Mouse (Mus musculus) cerebellum, adult 2 months (tissue): ENCODE measurements around the gene Plcd4. TPM values are rescaled to one million over a fixed set of nuclear protein-coding genes. Genes with fewer than 3 reads are reported as not detected.
A peak's percentile ranks its signal among the peaks of the same experiment; 100 is the strongest.
"Not testable (repeated sequence)": the region's sequence is repeated elsewhere in the genome, so short reads cannot be mapped to it uniquely, and the experiment has no call there.

Source experiments
- DNase-seq, 2 experiments: peaks; one replicate each; pipeline ENCODE4 v3.0.0; 2021
- H3K27ac ChIP-seq: fragments of 200-500 bp; 2 replicates; pipeline ENCODE4 v1.5.1; 2012; ENCODE audit warnings: low read length, control low read depth, inconsistent platforms; ENCODE audit not compliant: insufficient read depth
- H3K27me3 ChIP-seq: fragments of 200-500 bp; 2 replicates; pipeline ENCODE4 v1.6.1; 2012; ENCODE audit warnings: inconsistent platforms, mild to moderate bottlenecking, low read length, moderate library complexity; ENCODE audit not compliant: control insufficient read depth, insufficient read depth
- H3K4me1 ChIP-seq: fragments of 200-500 bp; 2 replicates; pipeline ENCODE4 v1.6.1; 2011; ENCODE audit warnings: low read length; ENCODE audit not compliant: control insufficient read depth, insufficient read depth
- H3K4me3 ChIP-seq: fragments of 200-500 bp; replicated peaks from 2 replicates; pipeline ENCODE3; 2011; ENCODE audit warnings: mild to moderate bottlenecking, low read depth, low read length, control low read depth; ENCODE audit not compliant: insufficient read depth
- CTCF ChIP-seq: fragments of 200-500 bp; IDR thresholded peaks from 2 replicates; pipeline ENCODE4 v1.5.1; 2011; ENCODE audit warnings: low read depth, mild to moderate bottlenecking, control low read depth, low read length, moderate library complexity, borderline replicate concordance; ENCODE audit not compliant: insufficient read depth
- POLR2A ChIP-seq: fragments of 200-500 bp; IDR thresholded peaks from 2 replicates; pipeline ENCODE4 v1.6.1; 2011; ENCODE audit warnings: low read length, control low read depth, borderline replicate concordance; ENCODE audit not compliant: insufficient read depth
- WGBS: fragments of 180-500 bp; shearing (Covaris S2); methylation state at CpG from one replicate; pipeline ENCODE4 v1.1.7; 2018; 5-methylcytosine and 5-hydroxymethylcytosine counted together
- polyA plus RNA-seq: library from polyadenylated mRNA; depleted of rRNA; stranded (reverse); fragments of >200 nt; gene quantifications from 2 replicates; pipeline ENCODE4 v1.2.3, GENCODE M21; 2012; rRNA removed

The Plcd4 gene
- polyA plus RNA-seq, result 28.1 and 29.0 TPM in 2 replicates

GRCm38 (mm10) chr1:74542451-74542961 lies at the start of gene Plcd4:
Plcd4 (plus strand) TSS chr1:74542888.
- Histone ChIP-seq H3K4me1 (peaks cover 12% of the 10 kb centered on the region; the same call in 1 of the 2 replicates), H3K4me3 (peak within 1 kb of the TSS; percentile 76), H3K27ac (peak within 1 kb of the TSS; percentile 86), H3K27me3 (no peaks in the 10 kb centered on the region)
- DNase-seq, result peak; percentile 69 to 79
- TF ChIP-seq POLR2A (no peak), CTCF (no peak)
- 0% methylated on average over 6 of the region's 6 CpGs for WGBS

GRCm38 (mm10) chr1:74501106-74501505 lies 41.6 kb upstream of the Plcd4 start:
- Histone ChIP-seq H3K4me1 (no peaks in the 10 kb centered on the region), H3K27ac (no peak overlapping the region), H3K27me3 (no peaks in the 10 kb centered on the region), H3K4me3 (no peak overlapping the region)
- WGBS, result 64% methylated on average over 1 of the region's 1 CpGs
- TF ChIP-seq CTCF (no peak), POLR2A (no peak)
- no peak for DNase-seq

GRCm38 (mm10) chr1:74505393-74505720 lies 37.3 kb upstream of the Plcd4 start:
- H3K4me3 ChIP-seq, result peak overlapping the region; percentile 79
- no peaks in the 10 kb centered on the region for H3K27me3 ChIP-seq
- WGBS, result under 1% methylated on average over 22 of the region's 22 CpGs
- DNase-seq, result no peak
- H3K27ac ChIP-seq, result no peak overlapping the region
- H3K4me1 ChIP-seq, result no peaks in the 10 kb centered on the region
- TF ChIP-seq CTCF (no peak), POLR2A (no peak)

- peak within 1 kb of the TSS; percentile 79 for H3K4me3 ChIP-seq
- under 1% methylated on average over 64 of the region's 64 CpGs for WGBS
- TF ChIP-seq CTCF (no peak), POLR2A (peak; percentile 90)
- H3K27me3 ChIP-seq, result no peaks in the 10 kb centered on the region
- DNase-seq, result peak; percentile 100
- H3K27ac ChIP-seq, result peak within 1 kb of the TSS; percentile 3; the same call in 1 of the 2 replicates
- H3K4me1 ChIP-seq, result no peaks in the 10 kb centered on the region
Observed at GRCm38 (mm10) chr1:74505721-74506464, 36.8 kb upstream of the Plcd4 start, which contains the start of gene Cnot9. Cnot9 (plus strand) TSS chr1:74506058.

- Histone ChIP-seq H3K4me1 (no peaks in the 10 kb centered on the region), H3K4me3 (peak overlapping the region; percentile 79), H3K27ac (peak overlapping the region; percentile 3; the same call in 1 of the 2 replicates), H3K27me3 (no peaks in the 10 kb centered on the region)
- WGBS, result under 1% methylated on average over 34 of the region's 34 CpGs
- DNase-seq, result no peak
- TF ChIP-seq CTCF, result no peak
- TF ChIP-seq POLR2A, result no peak
Observed at GRCm38 (mm10) chr1:74506471-74506881, 36.2 kb upstream of the Plcd4 start.

GRCm38 (mm10) chr1:74507780-74508179 lies 34.9 kb upstream of the Plcd4 start:
- TF ChIP-seq POLR2A, result no peak
- TF ChIP-seq CTCF, result no peak
- DNase-seq, result no peak
- Histone ChIP-seq H3K4me3 (no peak overlapping the region), H3K4me1 (no peaks in the 10 kb centered on the region), H3K27ac (no peak overlapping the region), H3K27me3 (no peaks in the 10 kb centered on the region)
- 93% methylated on average over 2 of the region's 2 CpGs for whole genome bisulfite sequencing

GRCm38 (mm10) chr1:74511306-74511705 lies 31.4 kb upstream of the Plcd4 start:
- no peak overlapping the region for H3K27ac ChIP-seq
- DNase-seq, result no peak
- WGBS, result 97% methylated on average over 5 of the region's 5 CpGs
- no peak for TF ChIP-seq CTCF
- TF ChIP-seq POLR2A, result no peak
- H3K4me1 ChIP-seq, result no peaks in the 10 kb centered on the region
- no peaks in the 10 kb centered on the region for H3K27me3 ChIP-seq
- H3K4me3 ChIP-seq, result no peak overlapping the region

- H3K27ac ChIP-seq, H3K4me3 ChIP-seq, DNase-seq, H3K4me1 ChIP-seq, H3K27me3 ChIP-seq: not testable (repeated sequence)
- WGBS, result 91% methylated on average over 1 of the region's 1 CpGs
Observed at GRCm38 (mm10) chr1:74512999-74513398, 29.7 kb upstream of the Plcd4 start.
